Comparison of ENCODE assay signal across 23 mouse cellular contexts in genomic region chr2:157450905-157451304, GRCm38 (mm10). TPM values are rescaled to one million over a fixed set of nuclear protein-coding genes. Genes with fewer than 3 reads are reported as not detected.
DNase-seq lines count a peak whose midpoint lies in the region; ATAC-seq and TF ChIP-seq lines count a peak whose summit lies in the region.
"Had no signal": no experiment of that assay in that cellular context is flagged by ENCODE, and none has a peak within 500 bp of the region (broad histone marks: within the 10 kb centered on the region; RNA-seq: fewer than 3 reads in every experiment).

No protein-coding gene starts in this region.

- no peak for ATAC-seq in megakaryocyte, adult 5-6 weeks (ENCODE audit: poor library complexity, severe bottlenecking)
- ATAC-seq in stomach, postnatal 0 days (ENCODE audit: low FRiP score, low TSS enrichment), result no peak
- ATAC-seq in kidney, embryonic 16.5 days (ENCODE audit: low FRiP score, low TSS enrichment), result no peak
- ATAC-seq: activated CD4-positive, CD25-positive, alpha-beta regulatory T cell, adult 4 months; CD4-positive, CD25-positive, alpha-beta regulatory T cell, adult 4 months; forebrain, embryonic 15.5 days; hindbrain, postnatal 0 days had no signal

- H3K4me1 ChIP-seq in megakaryocyte, embryonic 14.5 days, result peaks cover 98% of the 10 kb centered on the region
- peaks cover 0 to 28% of the 10 kb centered on the region in 2 experiments; a peak in 2 of 4 replicates for H3K4me1 ChIP-seq in MEL (ENCODE audit: control insufficient read depth in 1 of 2, insufficient read depth in 2 of 2, low read length in 2 of 2)
- H3K4me1 ChIP-seq in embryonic facial prominence, embryonic 10.5 days, result peaks cover 30% of the 10 kb centered on the region
- no peaks in the 10 kb centered on the region for H3K4me1 ChIP-seq in stomach, postnatal 0 days (replicated peaks; ENCODE audit: control insufficient read depth, insufficient read depth)
- H3K4me1 ChIP-seq in kidney, embryonic 16.5 days (ENCODE audit: insufficient read depth, low read length), result peaks cover 2% of the 10 kb centered on the region; the same call in 1 of the 2 replicates
- H3K4me1 ChIP-seq: forebrain, embryonic 15.5 days had no signal

- H3K36me3 ChIP-seq in megakaryocyte, embryonic 14.5 days (replicated peaks; ENCODE audit: low read length), result peaks cover 76% of the 10 kb centered on the region
- peaks cover 0 to 14% of the 10 kb centered on the region in 2 experiments; a peak in 2 of 4 replicates for H3K36me3 ChIP-seq in MEL (ENCODE audit: control insufficient read depth in 1 of 2, insufficient read depth in 2 of 2, low read length in 2 of 2)
- H3K36me3 ChIP-seq in embryonic facial prominence, embryonic 10.5 days (replicated peaks), result peaks cover 95% of the 10 kb centered on the region
- peaks cover 5% of the 10 kb centered on the region; the same call in 1 of the 2 replicates for H3K36me3 ChIP-seq in stomach, postnatal 0 days (ENCODE audit: control insufficient read depth, insufficient read depth, low read length)
- H3K36me3 ChIP-seq in kidney, embryonic 16.5 days (ENCODE audit: insufficient read depth, low read length), result peaks cover 24% of the 10 kb centered on the region
- H3K36me3 ChIP-seq: G1E had no signal

- peak overlapping the region; percentile 81 for H3K4me3 ChIP-seq in megakaryocyte, embryonic 14.5 days (replicated peaks)
- no peak overlapping the region for H3K4me3 ChIP-seq in MEL (ENCODE audit: control insufficient read depth in 1 of 2, insufficient read depth in 1 of 2, low read depth in 2 of 2, low read length in 2 of 2)
- H3K4me3 ChIP-seq in embryonic facial prominence, embryonic 10.5 days, result no peak overlapping the region
- no peak overlapping the region for H3K4me3 ChIP-seq in stomach, postnatal 0 days (ENCODE audit: low read depth, low read length)
- no peak overlapping the region for H3K4me3 ChIP-seq in kidney, embryonic 16.5 days (ENCODE audit: low read length)
- H3K4me3 ChIP-seq: embryonic facial prominence, embryonic 15.5 days; forebrain, embryonic 15.5 days; heart, embryonic 10.5 days; hindbrain, embryonic 13.5 days had no signal

- no peak for TF ChIP-seq POLR2A in MEL (IDR thresholded peaks at IDR 0.05; ENCODE audit: control insufficient read depth in 1 of 2, insufficient read depth in 1 of 2, low read depth in 1 of 2, low read length in 2 of 2, poor library complexity in 1 of 2)

- TF ChIP-seq CTCF in MEL (IDR thresholded peaks at IDR 0.05 in 2 of 3, conservative IDR thresholded peaks at IDR 0.05 in 1 of 3; ENCODE audit: control insufficient read depth in 1 of 3, insufficient read depth in 1 of 3, low read depth in 2 of 3, low read length in 3 of 3, poor library complexity in 1 of 3, severe bottlenecking in 1 of 3), result no peak
- no peak for TF ChIP-seq CTCF in stomach, postnatal 0 days (IDR thresholded peaks at IDR 0.05; ENCODE audit: low read depth)

- peak; percentile 27 for DNase-seq in MEL (ENCODE audit: low read depth, low spot score)
- no peak for DNase-seq in embryonic facial prominence, embryonic 10.5 days (ENCODE audit: low spot score)
- no peak for DNase-seq in stomach, postnatal 0 days (ENCODE audit: low spot score)
- no peak for DNase-seq in kidney, postnatal 10 days
- DNase-seq: adrenal gland, adult 2 months; adrenal gland, postnatal 25 days; B cell, adult 2 months; cerebellum, adult 18-20 months; cerebellum, adult 9-11 months; heart, adult 18-20 months; heart, postnatal 10 days had no signal

- no peaks in the 10 kb centered on the region for H3K9me3 ChIP-seq in megakaryocyte, embryonic 14.5 days
- no peaks in the 10 kb centered on the region for H3K9me3 ChIP-seq in MEL (replicated peaks; ENCODE audit: insufficient read depth, low read length)
- peaks cover 4% of the 10 kb centered on the region; the same call in 1 of the 2 replicates for H3K9me3 ChIP-seq in embryonic facial prominence, embryonic 10.5 days
- H3K9me3 ChIP-seq in stomach, postnatal 0 days (ENCODE audit: control insufficient read depth, low read length), result no peaks in the 10 kb centered on the region
- no peaks in the 10 kb centered on the region for H3K9me3 ChIP-seq in kidney, embryonic 16.5 days (ENCODE audit: low read length)
- H3K9me3 ChIP-seq: embryonic facial prominence, embryonic 15.5 days; forebrain, embryonic 15.5 days; G1E; heart, embryonic 10.5 days; hindbrain, embryonic 13.5 days had no signal

- H3K27ac ChIP-seq in MEL (ENCODE audit: control insufficient read depth, low read depth, low read length), result no peak overlapping the region
- peak overlapping the region; percentile 40; the same call in 1 of the 2 replicates for H3K27ac ChIP-seq in embryonic facial prominence, embryonic 10.5 days (replicated peaks)
- 0 out of 2 replicates have a peak overlapping the region, but pooled peaks have one; percentile 13 for H3K27ac ChIP-seq in stomach, postnatal 0 days (replicated peaks)
- no peak overlapping the region for H3K27ac ChIP-seq in kidney, embryonic 16.5 days (ENCODE audit: low read length)
- H3K27ac ChIP-seq: embryonic facial prominence, embryonic 15.5 days; forebrain, embryonic 15.5 days; heart, embryonic 10.5 days; hindbrain, postnatal 0 days had no signal

- H3K9ac ChIP-seq in MEL (ENCODE audit: control insufficient read depth, low read depth, low read length, poor library complexity, severe bottlenecking), result no peak overlapping the region
- 0 out of 2 replicates have a peak overlapping the region, but pooled peaks have one; percentile 13 for H3K9ac ChIP-seq in stomach, postnatal 0 days (ENCODE audit: low read length)
- no peak overlapping the region for H3K9ac ChIP-seq in kidney, embryonic 16.5 days (replicated peaks; ENCODE audit: low read length)
- H3K9ac ChIP-seq: embryonic facial prominence, embryonic 15.5 days; forebrain, embryonic 15.5 days; hindbrain, embryonic 13.5 days had no signal

- 90% methylated on average over 3 of the region's 3 CpGs for WGBS in embryonic facial prominence, embryonic 10.5 days
- 85% methylated on average over 3 of the region's 3 CpGs for WGBS in stomach, postnatal 0 days
- WGBS in kidney, embryonic 16.5 days, result 78% methylated on average over 3 of the region's 3 CpGs

- TF ChIP-seq EP300 in MEL (IDR thresholded peaks at IDR 0.05; ENCODE audit: low read depth in 1 of 2, low read length in 2 of 2), result peak in 1 of 2 experiments; percentile 46; a peak in 2 of 4 replicates
- TF ChIP-seq EP300 in stomach, postnatal 0 days (optimal IDR thresholded peaks at IDR 0.05), result no peak

- no peak overlapping the region for H3K4me2 ChIP-seq in stomach, postnatal 0 days (replicated peaks; ENCODE audit: low read depth)
- no peak overlapping the region for H3K4me2 ChIP-seq in kidney, embryonic 16.5 days (replicated peaks; ENCODE audit: low read depth, low read length)
- H3K4me2 ChIP-seq: embryonic facial prominence, embryonic 15.5 days; forebrain, embryonic 15.5 days; hindbrain, embryonic 13.5 days had no signal

- no peak for TF ChIP-seq RAD21 in MEL (IDR thresholded peaks at IDR 0.05; ENCODE audit: low read depth, low read length)

- H3K27me3 ChIP-seq in megakaryocyte, embryonic 14.5 days (replicated peaks), result peaks cover 3% of the 10 kb centered on the region
- no peaks in the 10 kb centered on the region for H3K27me3 ChIP-seq in MEL (ENCODE audit: control insufficient read depth in 1 of 2, insufficient read depth in 2 of 2, low read length in 2 of 2)
- H3K27me3 ChIP-seq in embryonic facial prominence, embryonic 10.5 days (replicated peaks; ENCODE audit: low read depth, poor library complexity, severe bottlenecking), result no peaks in the 10 kb centered on the region; the same call in 1 of the 2 replicates
- H3K27me3 ChIP-seq in stomach, postnatal 0 days (ENCODE audit: control insufficient read depth, insufficient read depth, low read length), result no peaks in the 10 kb centered on the region
- H3K27me3 ChIP-seq in kidney, embryonic 16.5 days (ENCODE audit: insufficient read depth, low read length), result no peaks in the 10 kb centered on the region
- H3K27me3 ChIP-seq: embryonic facial prominence, embryonic 15.5 days; forebrain, embryonic 15.5 days; hindbrain, embryonic 13.5 days; Patski had no signal

- H3K79me2 ChIP-seq in MEL (ENCODE audit: control insufficient read depth, insufficient read depth, low read length, poor library complexity), result no peaks in the 10 kb centered on the region

TF ChIP-seq in MEL, 35 proteins besides CTCF, POLR2A, EP300 and RAD21:
- TF ChIP-seq TAL1 (IDR thresholded peaks at IDR 0.05; ENCODE audit: low read length) (peak; percentile 55), USF1 (IDR thresholded peaks at IDR 0.05; ENCODE audit: low read depth, low read length) (peak; percentile 39; the same call in 1 of the 2 replicates), MXI1 (IDR thresholded peaks at IDR 0.05; ENCODE audit: low read depth, low read length) (no peak), CHD1 (IDR thresholded peaks at IDR 0.05; ENCODE audit: low read depth, low read length) (no peak), TCF12 (IDR thresholded peaks at IDR 0.05; ENCODE audit: low read depth, low read length) (peak; percentile 69; the same call in 1 of the 2 replicates), ETS1 (IDR thresholded peaks at IDR 0.05; ENCODE audit: low read depth, low read length) (peak; percentile 60), BHLHE40 (IDR thresholded peaks at IDR 0.05; ENCODE audit: borderline replicate concordance, low read depth, low read length) (peak; percentile 61; the same call in 1 of the 2 replicates)
TF ChIP-seq in MEL: peak in this region for 5.

RNA-seq across cellular contexts. Expression of gene Src, which starts 32.7 kb away (rescaled TPM):
- polyA plus RNA-seq in megakaryocyte, embryonic 14.5 days (2012; ENCODE audit: insufficient read depth, low replicate concordance), result 186 and 225 TPM in 2 replicates
- total RNA-seq in megakaryocyte, adult 5-6 weeks (2015), result 0.11 TPM in 1 of 2 replicates, not detected in the other
- 0.26 TPM in 1 of 2 replicates, not detected in the other for total RNA-seq in megakaryocyte, adult 5-6 weeks (2017)
- 0.23 and 0.29 TPM in 2 replicates for total RNA-seq in MEL (2012; rRNA removed)
- 1 to 10 TPM in 1 of 2 experiments, not detected in 1; 4.2 TPM for polyA plus RNA-seq in MEL (2012; ENCODE audit: insufficient read depth in 1 of 2, insufficient read length in 2 of 2, low read depth in 1 of 2, low replicate concordance in 2 of 2, missing spikeins in 1 of 2)
- polyA plus RNA-seq in embryonic facial prominence, embryonic 10.5 days (2016; fragmentation: Nextera tagmentation; extraction: Ambion mirVana), result 22.1 and 23.1 TPM in 2 replicates
- 12.0 and 12.9 TPM in 2 replicates for polyA plus RNA-seq in stomach, postnatal 0 days (2015; fragmentation: Nextera tagmentation; extraction: Ambion mirVana)
- polyA plus RNA-seq in kidney, embryonic 16.5 days (2015; fragmentation: Nextera tagmentation; extraction: Ambion mirVana), result 16.9 and 17.3 TPM in 2 replicates

Comparison
In these comparisons a context has a peak if more than half of its experiments do, and no peak if none do; other contexts are left out.
1. H3K27ac ChIP-seq: peak in embryonic facial prominence, embryonic 10.5 days (single experiment) and stomach, postnatal 0 days (single experiment); none in MEL (single experiment) and kidney, embryonic 16.5 days (single experiment).